Mouse (Mus musculus) embryo, embryonic 10.5 days (tissue): ENCODE measurements at regions not wholly inside any gene's neighbourhood (a gene's known extent, or its start where the extent isn't known, plus 50 kb on each side); places are given as distances from the start of the nearest gene placed in this dataset.

Source experiments
- DNase-seq: peaks from one replicate; pipeline ENCODE4 v3.0.0-alpha.2; 2015; ENCODE audit warnings: low spot score

- DNase-seq: no peak
Observed at GRCm38 (mm10) chr3:129038877-129039276, 160.8 kb upstream of the Pitx2 start.

DNA sequence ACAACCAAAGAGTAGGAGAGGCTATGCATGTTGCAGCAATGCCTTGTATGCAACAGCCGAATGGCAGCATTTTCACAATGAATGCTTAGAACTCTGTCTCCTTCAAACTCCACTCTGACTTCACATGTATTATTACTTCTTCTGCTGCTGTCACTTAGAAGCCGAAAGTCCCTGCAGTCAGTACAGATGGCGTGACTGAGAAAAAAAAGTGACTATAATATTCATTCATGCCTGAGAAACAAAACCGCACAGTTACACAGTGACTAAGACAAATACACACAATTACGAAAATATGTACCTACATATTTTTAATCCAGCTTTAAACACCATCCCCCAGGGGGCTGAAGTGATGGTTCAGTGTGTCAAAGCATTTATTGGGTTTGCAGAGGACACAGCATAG, 154.8 kb upstream of the Pitx2 start:
- DNase-seq: no peak

DNA sequence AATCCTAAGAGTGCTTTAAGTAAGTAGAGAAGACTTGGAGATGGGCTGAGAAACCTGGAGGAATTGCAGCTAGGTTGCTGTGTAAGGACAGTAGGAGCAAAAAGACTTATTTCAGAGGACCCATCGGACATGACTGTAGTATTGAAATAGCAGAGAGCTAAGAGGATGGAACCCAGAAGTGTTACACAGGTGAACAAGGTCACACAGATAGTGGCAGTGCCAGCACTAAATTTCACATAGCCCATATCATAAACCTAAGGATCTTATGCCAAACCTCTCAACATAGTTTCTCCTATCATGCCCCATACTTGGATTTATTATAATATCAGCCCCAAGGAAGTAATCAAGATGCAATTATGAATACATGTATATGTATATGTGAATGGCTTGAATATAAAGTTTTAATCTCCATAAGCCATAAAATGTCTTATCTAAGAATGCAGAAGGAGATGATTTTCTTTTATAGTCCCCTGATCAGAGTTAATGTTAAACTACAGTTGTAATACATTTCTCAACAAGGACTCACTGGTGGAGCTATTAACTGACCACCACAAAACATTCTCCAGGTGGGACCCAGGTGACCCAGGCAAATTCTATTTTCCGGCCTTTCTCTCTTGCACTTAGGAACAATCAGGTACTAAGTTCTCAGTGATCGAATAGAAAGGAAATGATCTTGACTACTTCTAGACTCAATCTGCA, 149.6 kb upstream of the Pitx2 start:
- no peak for DNase-seq

GRCm38 (mm10) chr3:129065457-129066364, 134.0 kb upstream of the Pitx2 start:
- DNase-seq: peak; percentile 46

- no peak for DNase-seq
Observed at GRCm38 (mm10) chr3:129069676-129070075, 130.0 kb upstream of the Pitx2 start.

DNA sequence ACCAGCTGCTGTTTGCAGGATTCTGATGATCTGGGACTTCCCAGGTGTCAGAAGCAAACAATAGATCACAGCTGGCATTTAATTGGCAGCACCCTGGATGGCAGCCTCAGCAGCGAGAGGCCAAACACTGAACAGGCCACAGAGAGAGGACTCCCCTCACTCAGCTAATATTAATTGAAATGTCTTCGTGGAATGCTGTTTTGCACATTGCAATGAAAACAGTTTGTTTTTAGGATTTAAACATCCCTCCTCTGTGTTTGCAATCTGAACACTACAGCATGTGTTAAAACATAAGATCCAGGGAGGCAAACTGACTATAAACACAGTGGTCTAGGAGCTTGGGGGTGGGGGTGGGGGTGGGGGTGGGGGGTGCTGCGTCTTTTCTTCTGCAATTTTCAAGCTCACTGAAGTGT, 129.2 kb upstream of the Pitx2 start:
- peak; percentile 32 for DNase-seq

- no peak for DNase-seq
Observed at GRCm38 (mm10) chr3:129071002-129071401, 128.7 kb upstream of the Pitx2 start.

GRCm38 (mm10) chr3:129076396-129076795, 123.3 kb upstream of the Pitx2 start:
- peak; percentile 41 for DNase-seq

DNA sequence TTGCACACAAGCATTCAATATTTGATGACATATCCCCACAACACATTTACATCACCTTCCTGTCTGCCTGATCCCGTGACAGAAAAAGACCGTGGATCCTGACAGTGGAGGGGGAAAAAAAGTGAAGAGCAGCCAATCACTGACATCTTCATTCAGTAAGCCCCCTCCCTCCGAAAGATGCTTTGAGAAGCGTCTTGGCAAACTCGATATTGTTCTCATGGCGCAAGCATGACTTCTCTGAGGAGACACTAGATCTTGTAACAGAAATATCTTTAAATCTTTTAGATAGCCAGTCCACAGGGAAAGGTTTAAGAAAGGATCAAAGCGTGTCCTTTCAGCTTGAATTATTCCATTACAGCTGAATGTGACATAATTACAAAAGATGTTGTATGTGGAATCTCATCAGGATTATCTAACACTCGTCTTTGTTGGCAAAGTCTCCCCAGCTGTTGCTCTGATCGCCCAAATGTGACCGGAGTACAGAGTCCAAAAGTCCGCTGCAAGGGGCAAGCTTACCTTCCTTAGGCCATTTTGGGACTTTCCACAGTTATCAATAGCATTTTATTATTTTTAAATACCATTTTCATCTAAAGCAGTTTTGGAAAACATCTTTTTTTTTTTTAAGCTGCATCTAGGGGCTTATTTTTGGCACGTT, 95.8 kb upstream of the Pitx2 start:
- DNase-seq: no peak

GRCm38 (mm10) chr3:129104811-129105210, 94.9 kb upstream of the Pitx2 start:
- DNase-seq: no peak

GRCm38 (mm10) chr3:129106174-129106573, 93.5 kb upstream of the Pitx2 start:
- DNase-seq: no peak

GRCm38 (mm10) chr3:129130521-129130920, 69.2 kb upstream of the Pitx2 start:
- DNase-seq: no peak

DNA sequence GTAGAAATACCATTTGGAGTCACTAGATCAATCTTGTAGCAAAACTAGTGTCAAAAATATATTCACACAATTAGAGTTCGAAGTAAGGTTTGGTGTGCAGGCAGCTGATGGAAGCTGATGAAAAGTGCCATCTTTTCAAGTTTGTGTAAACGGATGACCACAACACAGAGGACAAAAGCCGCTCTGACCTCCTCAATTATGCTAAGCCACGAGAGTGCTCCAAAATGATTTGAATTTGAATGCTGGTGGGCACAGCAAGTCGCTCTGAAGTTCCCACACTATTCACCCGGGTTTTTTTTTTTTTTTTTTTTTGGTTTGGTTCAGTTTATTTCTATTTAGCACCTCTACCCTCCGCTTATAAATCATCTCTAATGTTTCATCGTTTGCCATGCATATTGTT, 68.5 kb upstream of the Pitx2 start:
- DNase-seq: peak; percentile 64

GRCm38 (mm10) chr3:129131877-129132433, 67.7 kb upstream of the Pitx2 start:
- DNase-seq: no peak
